Mouse (Mus musculus): ENCODE results near the gene Shroom4.

GRCm38 (mm10) chrX:6400398-6401020, 855 bp downstream of the Shroom4 start:
- TF ChIP-seq TCF12 (IDR thresholded peaks at IDR 0.05; ENCODE audit: insufficient read depth, poor library complexity, severe bottlenecking) = no peak
- no peak for TF ChIP-seq SRF (IDR thresholded peaks at IDR 0.05; ENCODE audit: control insufficient read depth, insufficient read length, low read depth)
- TF ChIP-seq POLR2A (IDR thresholded peaks at IDR 0.05; ENCODE audit: insufficient read length, low read depth) = no peak
- no peak for TF ChIP-seq MAX (IDR thresholded peaks at IDR 0.05; ENCODE audit: low read depth)
- TF ChIP-seq REST (IDR thresholded peaks at IDR 0.05; ENCODE audit: insufficient read depth, insufficient read length) = no peak
- no peak for TF ChIP-seq MYOD1 (IDR thresholded peaks at IDR 0.05; ENCODE audit: control insufficient read depth in 1 of 3, insufficient read length in 2 of 3, low read depth in 2 of 3)
- TF ChIP-seq CEBPB (IDR thresholded peaks at IDR 0.05; ENCODE audit: insufficient read depth, poor library complexity, severe bottlenecking) = no peak

Measured in myocyte (in vitro differentiated cells).